Mouse (Mus musculus): ENCODE measurements around the gene Sccpdh.
"Not testable (repeated sequence)": the region's sequence is repeated elsewhere in the genome, so short reads cannot be mapped to it uniquely, and the experiment has no call there.

The Sccpdh gene

GRCm38 (mm10) chr1:179668013-179668805 is at the start of gene Sccpdh:
Sccpdh (plus strand) TSS chr1:179668210.
- DNase-seq (ENCODE audit: low spot score in 2 of 2): peak; percentile 82 to 83

DNA sequence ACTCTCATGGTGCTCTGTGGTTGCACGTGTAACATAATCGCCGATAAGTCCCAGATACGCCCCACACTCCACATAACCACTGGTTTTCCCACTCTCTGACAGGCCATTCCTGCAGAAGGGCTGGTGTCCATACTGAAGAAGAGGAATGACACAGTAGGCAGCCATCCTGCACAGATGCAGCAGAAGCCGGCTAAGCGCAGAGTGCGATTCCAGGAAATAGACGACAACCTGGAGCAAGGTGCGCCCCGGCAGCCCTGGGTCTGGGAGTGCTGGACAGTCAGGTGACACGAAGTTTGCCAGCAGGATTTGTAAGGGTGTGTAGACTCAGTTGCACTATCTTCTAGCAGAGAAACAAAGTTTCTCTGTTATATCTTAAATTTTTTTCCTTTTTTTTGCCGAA is 45.3 kb upstream of the Sccpdh start:
- no peak for DNase-seq (ENCODE audit: low spot score in 2 of 2)

- peak; percentile 17 to 22 for DNase-seq (ENCODE audit: low spot score in 2 of 2)
These were observed 44.4 kb upstream of the Sccpdh start for GRCm38 (mm10) chr1:179623657-179624056.

- peak; percentile 10 to 26 for DNase-seq (ENCODE audit: low spot score in 2 of 2)
These were observed 43.7 kb upstream of the Sccpdh start for GRCm38 (mm10) chr1:179624354-179624753.

GRCm38 (mm10) chr1:179627855-179628254 is 40.2 kb upstream of the Sccpdh start:
- no peak for DNase-seq (ENCODE audit: low spot score in 2 of 2)

GRCm38 (mm10) chr1:179628438-179629106 is 39.4 kb upstream of the Sccpdh start:
- DNase-seq (ENCODE audit: low spot score in 2 of 2): no peak

- DNase-seq (ENCODE audit: low spot score in 2 of 2): no peak
These were observed 38.7 kb upstream of the Sccpdh start for GRCm38 (mm10) chr1:179629276-179629675.

GRCm38 (mm10) chr1:179632746-179633413 is 35.1 kb upstream of the Sccpdh start:
- no peak for DNase-seq (ENCODE audit: low spot score in 2 of 2)

- DNase-seq (ENCODE audit: low spot score in 2 of 2): no peak
These were observed 34.6 kb upstream of the Sccpdh start for GRCm38 (mm10) chr1:179633414-179633752.

- no peak for DNase-seq (ENCODE audit: low spot score in 2 of 2)
These were observed 33.9 kb upstream of the Sccpdh start for GRCm38 (mm10) chr1:179634159-179634558.

DNA sequence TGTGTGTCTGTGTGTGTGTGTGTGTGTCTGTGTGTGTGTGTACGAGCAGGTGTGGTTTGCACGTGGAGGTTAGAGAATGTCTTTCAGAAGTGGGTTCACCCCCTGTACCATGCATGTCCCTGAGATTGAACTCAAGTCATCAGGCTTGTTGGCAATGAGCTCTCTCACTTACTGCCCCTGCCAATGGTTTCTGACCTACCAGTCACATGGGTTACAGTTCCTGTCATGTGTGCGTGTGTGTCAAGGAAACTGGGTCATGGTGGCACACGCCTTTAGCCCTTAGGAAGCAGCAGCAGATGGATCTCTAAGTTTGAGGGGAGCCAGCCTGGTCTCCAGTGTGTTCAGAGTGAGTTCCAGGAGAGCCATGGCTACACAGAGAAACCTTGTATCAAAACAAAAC is 25.3 kb upstream of the Sccpdh start:
- DNase-seq (ENCODE audit: low spot score in 2 of 2): no peak

DNA sequence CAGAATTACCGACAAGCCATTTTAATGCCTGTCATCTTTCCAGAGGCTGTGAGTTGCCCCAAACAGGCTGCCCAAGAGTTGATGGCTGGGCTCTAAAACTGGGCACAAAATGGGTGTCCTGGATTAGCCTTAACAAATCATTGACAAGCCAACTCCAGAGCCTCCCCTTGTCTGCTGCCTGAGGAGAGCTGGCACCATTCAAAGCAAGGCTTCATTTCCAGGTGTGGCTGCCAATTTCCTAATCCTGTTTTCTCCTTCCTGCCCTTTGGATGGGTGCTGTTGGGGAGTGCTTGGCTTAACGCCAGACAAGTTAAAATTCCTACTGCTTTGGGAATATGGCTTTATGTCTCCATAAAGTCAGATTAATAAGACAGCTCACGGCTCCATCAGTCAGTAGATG is 23.9 kb upstream of the Sccpdh start:
- no peak for DNase-seq (ENCODE audit: low spot score in 2 of 2)

- DNase-seq (ENCODE audit: low spot score in 2 of 2): peak; percentile 55 to 69
These were observed 22.7 kb upstream of the Sccpdh start for GRCm38 (mm10) chr1:179645101-179645979.

DNA sequence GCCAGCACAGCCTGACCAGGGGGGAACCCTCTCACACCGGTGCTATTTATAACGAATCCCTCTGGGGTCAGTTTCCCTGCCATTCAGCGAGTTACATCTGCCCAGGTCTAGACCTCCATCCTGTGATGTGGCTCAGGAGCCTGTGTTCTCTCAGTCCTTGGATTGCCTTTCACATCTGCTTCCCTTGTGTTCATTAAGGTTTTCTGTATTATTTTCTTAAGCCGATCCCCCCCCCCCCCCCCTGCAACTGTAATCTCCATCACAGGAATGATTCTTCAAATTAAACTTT is 22.1 kb upstream of the Sccpdh start:
- DNase-seq (ENCODE audit: low spot score in 2 of 2): no peak

- DNase-seq (ENCODE audit: low spot score in 2 of 2): not testable (repeated sequence)
These were observed 19.3 kb upstream of the Sccpdh start for GRCm38 (mm10) chr1:179648678-179649077.

GRCm38 (mm10) chr1:179649324-179649723 is 18.7 kb upstream of the Sccpdh start:
- no peak for DNase-seq (ENCODE audit: low spot score in 2 of 2)

GRCm38 (mm10) chr1:179650284-179650683 is 17.7 kb upstream of the Sccpdh start:
- DNase-seq (ENCODE audit: low spot score in 2 of 2): no peak

DNA sequence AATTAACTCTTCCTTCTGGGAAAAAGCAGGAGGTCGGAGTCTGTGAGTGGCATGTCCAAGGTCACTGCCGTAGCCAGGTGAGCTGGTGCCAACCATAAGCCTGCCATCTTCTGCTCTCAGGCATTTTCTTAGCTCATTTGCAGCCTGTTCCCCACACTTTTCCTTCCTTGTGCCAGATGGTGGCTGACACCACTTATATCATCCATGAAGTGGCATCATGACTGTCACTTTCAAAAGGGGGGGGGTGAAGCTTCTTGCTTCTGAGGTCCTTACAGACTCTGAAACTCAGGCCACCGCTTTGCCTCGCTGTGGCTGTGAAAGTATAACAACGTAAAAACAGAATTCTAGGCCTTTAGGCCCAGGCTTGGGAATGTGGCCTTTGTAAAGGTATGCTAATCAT is 16.8 kb upstream of the Sccpdh start:
- DNase-seq (ENCODE audit: low spot score in 2 of 2): no peak

GRCm38 (mm10) chr1:179663065-179663464 is 4.9 kb upstream of the Sccpdh start:
- DNase-seq (ENCODE audit: low spot score in 2 of 2): no peak

DNA sequence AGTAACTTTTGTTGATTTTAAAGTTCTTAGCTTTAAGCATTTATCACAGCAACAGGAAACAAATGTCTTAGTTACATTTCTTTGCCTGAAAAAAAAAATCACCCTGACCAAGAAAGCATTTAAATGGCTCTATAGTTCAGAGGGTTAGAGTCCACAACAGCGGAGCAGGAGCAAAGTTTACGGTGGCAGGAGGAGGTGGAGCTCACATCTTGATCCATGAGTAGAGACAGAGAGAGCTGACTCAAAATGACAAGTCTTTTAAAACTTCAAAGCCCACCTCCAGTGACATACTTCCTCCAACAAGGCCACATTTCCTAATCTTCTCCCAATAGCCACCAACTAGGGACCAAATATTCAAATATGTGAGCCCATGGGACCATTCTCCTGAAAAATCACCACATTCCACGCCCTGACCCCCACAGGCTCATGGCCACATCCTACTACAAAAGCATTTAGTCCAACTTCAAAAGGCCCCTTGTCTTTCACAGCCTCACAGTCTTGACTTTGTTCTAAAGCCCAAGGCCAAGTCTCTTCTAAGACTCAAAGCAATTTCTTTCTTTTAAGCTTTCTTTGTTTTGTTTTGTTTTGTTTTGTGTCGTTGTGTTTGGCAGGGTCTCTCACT is 3.6 kb upstream of the Sccpdh start:
- DNase-seq (ENCODE audit: low spot score in 2 of 2): no peak

DNA sequence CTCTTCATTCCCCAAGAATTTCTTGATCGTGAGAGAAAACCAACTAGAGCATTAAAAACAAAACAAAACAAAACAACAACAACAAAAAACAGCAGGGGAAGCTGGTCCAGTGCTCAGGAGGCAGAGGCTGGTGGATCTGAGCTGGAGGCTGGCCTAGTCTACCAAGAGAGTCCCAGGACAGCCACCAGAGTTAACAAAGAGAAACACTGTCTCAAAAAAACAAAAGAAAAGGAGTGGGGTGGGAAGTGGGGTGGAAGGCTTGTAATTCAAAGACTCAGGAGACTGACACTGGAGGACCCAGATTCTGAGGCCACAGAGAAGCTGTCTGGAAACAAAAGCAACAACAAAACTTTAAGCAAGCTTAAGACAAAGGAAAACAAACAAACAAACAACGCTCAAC is 1.0 kb upstream of the Sccpdh start:
- DNase-seq (ENCODE audit: low spot score in 2 of 2): no peak

GRCm38 (mm10) chr1:179667450-179667849 is 560 bp upstream of the Sccpdh start:
- DNase-seq (ENCODE audit: low spot score in 2 of 2): no peak

Data from spleen, postnatal 36 days (tissue).